Mouse (Mus musculus): ENCODE measurements at regions not wholly inside any gene's neighbourhood (a gene's known extent, or its start where the extent isn't known, plus 50 kb on each side); places are given as distances from the start of the nearest gene placed in this dataset.

GRCm38 (mm10) chr14:48740942-48741602 is 67.5 kb upstream of the Otx2 start:
- H3K4me3 ChIP-seq (ENCODE audit: low read depth, low read length) = no peak overlapping the region
- no peaks in the 10 kb centered on the region for H3K27me3 ChIP-seq (replicated peaks; ENCODE audit: control insufficient read depth, insufficient read depth, low read length)
- no peaks in the 10 kb centered on the region for H3K36me3 ChIP-seq (ENCODE audit: control insufficient read depth, insufficient read depth, low read length)
- H3K9ac ChIP-seq (ENCODE audit: low read length) = no peak overlapping the region
- DNase-seq (ENCODE audit: low spot score) (no peak), ATAC-seq (replicated peaks; ENCODE audit: low FRiP score, low TSS enrichment, low read depth) (no peak)
- H3K4me1 ChIP-seq (replicated peaks; ENCODE audit: control insufficient read depth, insufficient read depth, low read length) = no peaks in the 10 kb centered on the region
- no peaks in the 10 kb centered on the region for H3K9me3 ChIP-seq (ENCODE audit: control insufficient read depth, low read length)
- no peak overlapping the region for H3K4me2 ChIP-seq (ENCODE audit: low read length)
- 63% methylated on average over 7 of the region's 7 CpGs for WGBS
- H3K27ac ChIP-seq (ENCODE audit: low read depth) = no peak overlapping the region

- Histone ChIP-seq H3K36me3 (ENCODE audit: control insufficient read depth, insufficient read depth, low read length) (no peaks in the 10 kb centered on the region), H3K9ac (ENCODE audit: low read length) (no peak overlapping the region), H3K27ac (ENCODE audit: low read depth) (no peak overlapping the region), H3K4me3 (ENCODE audit: low read depth, low read length) (no peak overlapping the region), H3K9me3 (ENCODE audit: control insufficient read depth, low read length) (no peaks in the 10 kb centered on the region), H3K4me2 (ENCODE audit: low read length) (no peak overlapping the region), H3K4me1 (replicated peaks; ENCODE audit: control insufficient read depth, insufficient read depth, low read length) (no peaks in the 10 kb centered on the region), H3K27me3 (replicated peaks; ENCODE audit: control insufficient read depth, insufficient read depth, low read length) (no peaks in the 10 kb centered on the region)
- 89% methylated on average over 4 of the region's 4 CpGs for WGBS
- ATAC-seq (replicated peaks; ENCODE audit: low FRiP score, low TSS enrichment, low read depth) = no peak
- DNase-seq (ENCODE audit: low spot score) = no peak
Measured at GRCm38 (mm10) chr14:48739121-48739520, 65.5 kb upstream of the Otx2 start.

GRCm38 (mm10) chr14:48738641-48739040 is 65.0 kb upstream of the Otx2 start:
- Histone ChIP-seq H3K27me3 (replicated peaks; ENCODE audit: control insufficient read depth, insufficient read depth, low read length) (no peaks in the 10 kb centered on the region), H3K9ac (ENCODE audit: low read length) (no peak overlapping the region), H3K9me3 (ENCODE audit: control insufficient read depth, low read length) (no peaks in the 10 kb centered on the region), H3K27ac (ENCODE audit: low read depth) (no peak overlapping the region), H3K36me3 (ENCODE audit: control insufficient read depth, insufficient read depth, low read length) (no peaks in the 10 kb centered on the region), H3K4me3 (ENCODE audit: low read depth, low read length) (no peak overlapping the region), H3K4me1 (replicated peaks; ENCODE audit: control insufficient read depth, insufficient read depth, low read length) (no peaks in the 10 kb centered on the region), H3K4me2 (ENCODE audit: low read length) (no peak overlapping the region)
- WGBS = 72% methylated on average over 10 of the region's 10 CpGs
- DNase-seq (ENCODE audit: low spot score) = no peak
- ATAC-seq (replicated peaks; ENCODE audit: low FRiP score, low TSS enrichment, low read depth) = no peak

- ATAC-seq (replicated peaks; ENCODE audit: low FRiP score, low TSS enrichment, low read depth) = no peak
- WGBS = 81% methylated on average over 10 of the region's 10 CpGs
Measured at GRCm38 (mm10) chr14:48738213-48738612, 64.6 kb upstream of the Otx2 start.

GRCm38 (mm10) chr14:48736969-48737860 is 63.6 kb upstream of the Otx2 start:
- no peak overlapping the region for H3K27ac ChIP-seq (ENCODE audit: low read depth)
- no peak overlapping the region for H3K9ac ChIP-seq (ENCODE audit: low read length)
- H3K27me3 ChIP-seq (replicated peaks; ENCODE audit: control insufficient read depth, insufficient read depth, low read length) = no peaks in the 10 kb centered on the region
- WGBS = 68% methylated on average over 14 of the region's 14 CpGs
- ATAC-seq (replicated peaks; ENCODE audit: low FRiP score, low TSS enrichment, low read depth) (no peak), DNase-seq (ENCODE audit: low spot score) (no peak)
- no peaks in the 10 kb centered on the region for H3K4me1 ChIP-seq (replicated peaks; ENCODE audit: control insufficient read depth, insufficient read depth, low read length)
- H3K36me3 ChIP-seq (ENCODE audit: control insufficient read depth, insufficient read depth, low read length) = no peaks in the 10 kb centered on the region
- H3K9me3 ChIP-seq (ENCODE audit: control insufficient read depth, low read length) = no peaks in the 10 kb centered on the region
- H3K4me3 ChIP-seq (ENCODE audit: low read depth, low read length) = no peak overlapping the region
- no peak overlapping the region for H3K4me2 ChIP-seq (ENCODE audit: low read length)

More at GRCm38 (mm10) chr14:48738213-48738612, 64.6 kb upstream of the Otx2 start:
- DNase-seq (ENCODE audit: low spot score) = no peak
- Histone ChIP-seq H3K4me3 (ENCODE audit: low read depth, low read length) (no peak overlapping the region), H3K27me3 (replicated peaks; ENCODE audit: control insufficient read depth, insufficient read depth, low read length) (no peaks in the 10 kb centered on the region), H3K36me3 (ENCODE audit: control insufficient read depth, insufficient read depth, low read length) (no peaks in the 10 kb centered on the region), H3K4me1 (replicated peaks; ENCODE audit: control insufficient read depth, insufficient read depth, low read length) (no peaks in the 10 kb centered on the region), H3K27ac (ENCODE audit: low read depth) (no peak overlapping the region), H3K9me3 (ENCODE audit: control insufficient read depth, low read length) (no peaks in the 10 kb centered on the region), H3K4me2 (ENCODE audit: low read length) (no peak overlapping the region), H3K9ac (ENCODE audit: low read length) (no peak overlapping the region)

GRCm38 (mm10) chr14:48736211-48736610 is 62.6 kb upstream of the Otx2 start:
- no peak overlapping the region for H3K9ac ChIP-seq (ENCODE audit: low read length)
- ATAC-seq (replicated peaks; ENCODE audit: low FRiP score, low TSS enrichment, low read depth) = no peak
- H3K27me3 ChIP-seq (replicated peaks; ENCODE audit: control insufficient read depth, insufficient read depth, low read length) = no peaks in the 10 kb centered on the region
- H3K27ac ChIP-seq (ENCODE audit: low read depth) = no peak overlapping the region
- DNase-seq (ENCODE audit: low spot score) = no peak
- no peaks in the 10 kb centered on the region for H3K9me3 ChIP-seq (ENCODE audit: control insufficient read depth, low read length)
- 87% methylated on average over 6 of the region's 6 CpGs for WGBS
- H3K4me3 ChIP-seq (ENCODE audit: low read depth, low read length) = no peak overlapping the region
- H3K4me2 ChIP-seq (ENCODE audit: low read length) = no peak overlapping the region
- H3K4me1 ChIP-seq (replicated peaks; ENCODE audit: control insufficient read depth, insufficient read depth, low read length) = no peaks in the 10 kb centered on the region
- H3K36me3 ChIP-seq (ENCODE audit: control insufficient read depth, insufficient read depth, low read length) = no peaks in the 10 kb centered on the region

- no peak for DNase-seq (ENCODE audit: low spot score)
- Histone ChIP-seq H3K27me3 (replicated peaks; ENCODE audit: control insufficient read depth, insufficient read depth, low read length) (no peaks in the 10 kb centered on the region), H3K4me3 (ENCODE audit: low read depth, low read length) (no peak overlapping the region), H3K27ac (ENCODE audit: low read depth) (no peak overlapping the region), H3K9me3 (ENCODE audit: control insufficient read depth, low read length) (no peaks in the 10 kb centered on the region), H3K9ac (ENCODE audit: low read length) (no peak overlapping the region), H3K4me2 (ENCODE audit: low read length) (no peak overlapping the region), H3K36me3 (ENCODE audit: control insufficient read depth, insufficient read depth, low read length) (no peaks in the 10 kb centered on the region), H3K4me1 (replicated peaks; ENCODE audit: control insufficient read depth, insufficient read depth, low read length) (no peaks in the 10 kb centered on the region)
- 95% methylated on average over 2 of the region's 2 CpGs for WGBS
- no peak for ATAC-seq (replicated peaks; ENCODE audit: low FRiP score, low TSS enrichment, low read depth)
Measured at GRCm38 (mm10) chr14:48729996-48730395, 56.4 kb upstream of the Otx2 start.

Measured in intestine, embryonic 14.5 days (tissue).